Mouse (Mus musculus) regulatory T cell (primary cell): Measurements from ENCODE around the gene Bcl2l15.
"Not testable (repeated sequence)": the region's sequence is repeated elsewhere in the genome, so short reads cannot be mapped to it uniquely, and the experiment has no call there.

Experiments
- in situ Hi-C: fragments of 300-600 bp; cut with MboI, MseI; formaldehyde crosslinking; loops from one replicate; pipeline ENCODE4 v1.15.1; 2025; ENCODE audit warnings: high pct_unique_total_duplicates

The Bcl2l15 gene

GRCm38 (mm10) chr3:103832426-103832825 lies at the start of gene Bcl2l15:
Gene Bcl2l15, plus strand, starts transcription at chr3:103832601.
- in situ Hi-C loops, result no loop called here

- in situ Hi-C loops, result no loop called here
Observed at GRCm38 (mm10) chr3:103782844-103783609, 49.4 kb upstream of the Bcl2l15 start.

GRCm38 (mm10) chr3:103787225-103787624 lies 45.2 kb upstream of the Bcl2l15 start:
- in situ Hi-C loops, result no loop called here

- in situ Hi-C loops, result no loop called here
Observed at GRCm38 (mm10) chr3:103789096-103789495, 43.3 kb upstream of the Bcl2l15 start.

- in situ Hi-C loops, result no loop called here
Observed at GRCm38 (mm10) chr3:103789891-103790345, 42.5 kb upstream of the Bcl2l15 start.

- in situ Hi-C loops, result no loop called here
Observed at GRCm38 (mm10) chr3:103790346-103791145, 41.9 kb upstream of the Bcl2l15 start.

- in situ Hi-C loops, result no loop called here
Observed at GRCm38 (mm10) chr3:103791230-103792110, 40.9 kb upstream of the Bcl2l15 start, which contains the start of gene Hipk1. Gene Hipk1, minus strand, starts transcription at chr3:103791563.

- in situ Hi-C loops, result not testable (repeated sequence)
Observed at GRCm38 (mm10) chr3:103792111-103792406, 40.3 kb upstream of the Bcl2l15 start.

GRCm38 (mm10) chr3:103792566-103792965 lies 39.8 kb upstream of the Bcl2l15 start:
- in situ Hi-C loops, result no loop called here

GRCm38 (mm10) chr3:103796389-103796788 lies 36.0 kb upstream of the Bcl2l15 start:
- in situ Hi-C loops, result no loop called here

- in situ Hi-C loops, result no loop called here
Observed at GRCm38 (mm10) chr3:103799507-103799906, 32.9 kb upstream of the Bcl2l15 start.

GRCm38 (mm10) chr3:103801631-103802531 lies 30.5 kb upstream of the Bcl2l15 start:
- in situ Hi-C loops, result no loop called here

GRCm38 (mm10) chr3:103802861-103803260 lies 29.5 kb upstream of the Bcl2l15 start:
- in situ Hi-C loops, result no loop called here

- in situ Hi-C loops, result no loop called here
Observed at GRCm38 (mm10) chr3:103805671-103806070, 26.7 kb upstream of the Bcl2l15 start.

- in situ Hi-C loops, result no loop called here
Observed at GRCm38 (mm10) chr3:103808891-103809798, 23.3 kb upstream of the Bcl2l15 start, which contains the start of the genes Dclre1b, Ap4b1 and Gm43064. Gene Dclre1b, minus strand, starts transcription at chr3:103809444. Gene Ap4b1, plus strand, starts transcription at chr3:103809520. Gene Gm43064, plus strand, starts transcription at chr3:103809573.

GRCm38 (mm10) chr3:103809799-103810150 lies 22.6 kb upstream of the Bcl2l15 start:
- in situ Hi-C loops, result no loop called here

GRCm38 (mm10) chr3:103810967-103811366 lies 21.4 kb upstream of the Bcl2l15 start:
- in situ Hi-C loops, result no loop called here

- in situ Hi-C loops, result no loop called here
Observed at GRCm38 (mm10) chr3:103827548-103827947, 4.9 kb upstream of the Bcl2l15 start.

GRCm38 (mm10) chr3:103829036-103829435 lies 3.4 kb upstream of the Bcl2l15 start:
- in situ Hi-C loops, result no loop called here

GRCm38 (mm10) chr3:103830681-103831080 lies 1.7 kb upstream of the Bcl2l15 start:
- in situ Hi-C loops, result not testable (repeated sequence)
